Mouse (Mus musculus) cerebellum, postnatal 25 days (tissue): ENCODE results near the gene Usp7.
A peak's percentile ranks its signal among the peaks of the same experiment; 100 is the strongest.

Experiments
- DNase-seq, 2 experiments: peaks; one replicate each; pipeline ENCODE4 v3.0.0; 2021; ENCODE audit warnings: mixed read lengths in 2 of 2

Gene Usp7

GRCm38 (mm10) chr16:8671551-8672349 is 120.4 kb downstream of the Usp7 start, which contains the start of gene Carhsp1:
Gene Carhsp1, minus strand, starts transcription at chr16:8672155.
- DNase-seq: peak; percentile 73 to 85

DNA sequence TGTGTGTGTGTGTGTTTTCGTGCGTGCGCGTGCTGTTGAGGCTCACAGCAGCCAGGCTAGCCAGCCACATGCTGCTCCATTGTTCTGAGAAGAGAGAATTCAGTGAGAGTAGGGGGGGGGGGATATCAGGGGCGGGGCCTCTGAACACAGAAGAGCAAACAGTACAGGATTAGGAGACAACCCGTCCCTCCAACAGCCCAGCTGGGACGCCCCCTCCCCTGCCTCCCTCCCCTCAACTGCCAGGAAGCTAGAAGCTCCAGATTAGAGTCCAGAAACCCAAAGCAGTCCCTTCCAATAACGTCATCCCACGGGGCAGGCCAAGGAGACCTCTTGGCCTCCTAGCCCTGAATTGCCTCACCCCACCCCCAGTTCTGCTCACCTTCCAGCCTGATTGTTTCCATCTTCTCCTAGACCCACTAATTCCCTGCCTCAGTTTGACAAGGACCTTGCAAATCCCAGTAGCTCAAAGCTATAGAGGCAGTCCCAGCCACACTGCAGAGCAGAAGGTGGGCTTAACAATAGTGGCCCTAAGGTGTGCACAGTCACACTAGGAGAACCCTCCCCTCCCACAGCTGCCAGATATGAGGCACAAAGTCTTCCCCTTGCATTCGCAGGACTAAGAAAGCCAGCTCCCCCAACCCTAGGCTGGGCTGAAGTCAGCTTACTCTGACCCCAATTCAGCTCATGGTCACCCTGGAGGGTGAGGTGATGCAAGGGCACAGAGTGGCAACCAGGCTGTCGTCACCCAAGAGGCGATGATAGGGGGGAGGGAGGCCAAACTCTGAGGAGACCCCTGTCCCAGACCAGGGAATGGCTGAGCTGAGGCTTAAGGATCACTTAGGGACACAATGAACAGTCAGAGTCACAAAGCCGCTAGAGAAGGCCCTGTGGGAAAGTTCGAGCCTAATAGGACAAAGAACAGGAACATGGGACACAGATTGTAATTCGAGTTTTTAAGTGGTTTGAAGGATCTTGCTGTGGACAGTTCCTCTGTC is 121.8 kb downstream of the Usp7 start:
- no peak for DNase-seq

- no peak for DNase-seq
These were observed 122.7 kb downstream of the Usp7 start for GRCm38 (mm10) chr16:8669432-8669831.

DNA sequence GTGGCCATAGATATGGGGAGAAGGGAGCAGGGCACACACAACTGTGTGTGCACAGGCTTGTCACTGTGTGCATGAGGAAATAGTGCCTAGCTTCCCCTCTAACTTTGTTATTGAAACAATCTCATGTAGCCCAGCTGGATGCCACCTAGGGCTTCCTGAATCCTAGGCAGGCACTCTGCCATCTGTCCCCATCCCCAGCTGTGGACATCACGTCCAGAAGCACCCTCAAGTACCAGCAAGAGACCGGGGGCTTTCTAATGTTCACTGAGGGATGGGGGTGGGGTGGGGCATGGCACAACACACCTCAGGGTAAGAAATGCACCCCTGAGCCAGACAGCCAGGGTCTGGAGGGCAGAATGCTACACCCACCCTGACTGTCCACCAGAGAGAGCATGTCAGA is 123.7 kb downstream of the Usp7 start:
- no peak for DNase-seq

DNA sequence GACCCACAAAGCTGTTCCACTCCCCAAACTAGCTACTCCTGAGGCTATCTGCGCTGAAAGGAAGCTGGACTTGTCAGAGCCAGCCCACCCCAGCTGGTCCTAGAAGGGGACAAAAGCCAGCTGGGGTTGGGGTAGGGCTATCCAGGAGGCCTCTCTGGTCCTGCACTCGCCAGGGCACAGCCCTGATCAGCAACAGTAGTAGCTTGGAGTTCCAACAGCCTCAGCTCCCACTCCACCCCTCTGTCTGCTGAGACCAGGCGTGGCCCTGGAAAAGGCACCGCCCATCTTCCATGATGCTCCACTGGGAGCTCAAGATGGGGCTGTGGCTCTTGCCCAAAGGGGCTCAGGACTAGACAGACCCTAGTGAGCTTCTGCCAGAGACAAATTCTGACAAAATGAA is 124.3 kb downstream of the Usp7 start:
- no peak for DNase-seq

DNA sequence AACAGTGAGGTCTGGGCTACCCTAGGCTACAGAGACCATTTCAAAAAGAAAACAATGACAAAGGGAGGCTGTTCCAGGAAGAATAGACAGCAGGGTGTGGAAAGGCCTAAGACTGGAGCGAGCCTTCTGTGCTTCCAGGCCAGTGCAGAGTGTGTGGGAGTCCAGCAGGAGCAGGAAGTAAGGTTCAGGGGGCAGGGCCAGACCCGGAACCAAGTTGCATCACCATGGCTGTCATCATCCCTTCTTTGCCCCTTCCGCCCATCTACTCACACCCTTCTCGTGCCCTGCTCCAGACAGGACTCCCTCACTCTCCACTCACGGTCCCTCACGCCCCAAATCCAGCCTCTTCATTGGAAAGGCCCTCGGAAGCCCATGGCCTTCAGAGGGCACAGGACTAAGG is 124.8 kb downstream of the Usp7 start:
- no peak for DNase-seq

GRCm38 (mm10) chr16:8666452-8666851 is 125.7 kb downstream of the Usp7 start:
- DNase-seq: no peak

GRCm38 (mm10) chr16:8665367-8665766 is 126.7 kb downstream of the Usp7 start:
- no peak for DNase-seq

GRCm38 (mm10) chr16:8663606-8664539 is 128.2 kb downstream of the Usp7 start:
- no peak for DNase-seq

- no peak for DNase-seq
These were observed 129.1 kb downstream of the Usp7 start for GRCm38 (mm10) chr16:8663022-8663421.

- DNase-seq: peak; percentile 44 to 66
These were observed 133.3 kb downstream of the Usp7 start for GRCm38 (mm10) chr16:8658764-8659163.

DNA sequence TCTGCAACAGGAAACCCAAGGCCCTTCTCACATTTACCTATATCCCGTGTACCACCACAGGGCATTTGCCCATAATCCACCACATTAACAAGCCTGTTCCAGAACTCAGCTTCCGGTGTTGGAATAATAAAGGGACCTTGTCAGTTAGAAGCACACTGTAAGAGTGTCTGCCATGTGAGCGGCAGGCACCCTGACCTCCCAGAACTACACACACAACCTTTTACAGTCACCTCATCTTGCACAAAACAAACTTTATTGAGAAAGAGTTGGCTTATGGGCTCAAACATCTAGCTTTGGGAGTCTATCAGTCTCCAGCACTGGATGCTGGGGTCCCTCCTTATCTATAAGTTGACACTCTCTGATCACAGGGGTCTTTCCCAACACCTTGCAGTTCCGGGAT is 133.8 kb downstream of the Usp7 start:
- DNase-seq: no peak

GRCm38 (mm10) chr16:8656256-8656655 is 135.9 kb downstream of the Usp7 start:
- no peak for DNase-seq

DNA sequence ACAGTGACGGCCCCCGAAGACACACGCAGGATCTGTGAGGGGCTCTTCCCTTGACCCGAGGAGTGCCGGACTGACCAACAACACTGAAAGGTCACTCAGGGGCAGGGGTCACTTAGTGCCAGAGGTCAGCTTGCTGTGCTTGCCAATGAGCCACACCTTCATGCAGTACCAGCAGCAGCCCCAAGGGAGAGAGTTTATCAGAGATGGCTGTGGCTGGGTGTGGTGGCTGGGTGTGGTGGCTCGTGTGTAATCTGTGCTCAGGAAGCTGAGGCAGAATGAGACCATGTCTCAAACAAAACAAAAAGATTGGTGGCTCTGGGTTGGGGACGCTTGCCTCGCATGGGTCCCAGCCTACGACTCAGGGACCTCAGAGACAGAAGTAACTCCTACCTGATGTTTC is 136.5 kb downstream of the Usp7 start:
- no peak for DNase-seq

DNA sequence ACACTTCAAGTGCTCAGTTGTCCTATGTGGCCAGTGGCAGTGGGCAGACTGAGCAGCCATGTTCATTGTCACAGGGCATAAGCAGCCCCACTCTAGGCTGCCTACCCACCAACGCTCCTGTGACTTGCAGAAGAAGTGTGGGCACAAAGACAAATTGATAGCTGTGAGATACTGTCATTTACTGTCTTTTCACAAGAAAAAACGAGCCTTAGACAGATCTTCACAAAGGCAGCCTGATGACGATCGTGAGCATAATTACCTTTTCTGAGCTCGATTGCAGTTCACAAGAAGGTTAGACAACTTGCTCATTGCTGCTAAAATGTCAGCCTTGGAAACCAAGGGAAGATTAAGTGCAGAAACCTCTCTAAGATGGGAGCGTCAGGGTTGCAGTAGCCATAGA is 137.0 kb downstream of the Usp7 start:
- DNase-seq: no peak

- DNase-seq: no peak
These were observed 142.1 kb downstream of the Usp7 start for GRCm38 (mm10) chr16:8650007-8650406.

GRCm38 (mm10) chr16:8645546-8645945 is 146.6 kb downstream of the Usp7 start:
- no peak for DNase-seq

GRCm38 (mm10) chr16:8643855-8644254 is 148.3 kb downstream of the Usp7 start:
- peak; percentile 35 to 67 for DNase-seq
